Comparison of ENCODE assay signal across 7 mouse cellular contexts in genomic region chr1:86509410-86509809, GRCm38 (mm10). TPM values are rescaled to one million over a fixed set of nuclear protein-coding genes. Genes with fewer than 3 reads are reported as not detected.
A peak's percentile ranks its signal among the peaks of the same experiment; 100 is the strongest.
DNase-seq lines count a peak whose midpoint lies in the region; ATAC-seq lines count a peak whose summit lies in the region.

No protein-coding gene starts in this region.

- no peak overlapping the region for H3K4me2 ChIP-seq in hindbrain, embryonic 12.5 days (replicated peaks)

- no peaks in the 10 kb centered on the region for H3K9me3 ChIP-seq in hindbrain, embryonic 12.5 days (replicated peaks)

- peak; percentile 68 for ATAC-seq in hindbrain, embryonic 12.5 days (ENCODE audit: low FRiP score)

- no peak overlapping the region for H3K9ac ChIP-seq in hindbrain, embryonic 12.5 days

- H3K4me1 ChIP-seq in brown adipose tissue, adult 24 weeks (ENCODE audit: control insufficient read depth, insufficient read depth, insufficient read length, low read length): peaks cover 9% of the 10 kb centered on the region
- peaks cover 45% of the 10 kb centered on the region for H3K4me1 ChIP-seq in hindbrain, embryonic 12.5 days

- DNase-seq in Muller cell, postnatal 12 days (ENCODE audit: inconsistent ontology term): peak; percentile 75
- DNase-seq in forelimb bud, embryonic 11.5 days (ENCODE audit: low read depth, low spot score): peak; percentile 92
- peak; percentile 62 to 83 for DNase-seq in layer of hippocampus, postnatal 25 days (ENCODE audit: extremely low spot score in 1 of 2, low spot score in 1 of 2)
- peak; percentile 91 for DNase-seq in lung, postnatal 25 days (ENCODE audit: low spot score)
- peak; percentile 75 for DNase-seq in right cerebral cortex, postnatal 25 days

- H3K27me3 ChIP-seq in hindbrain, embryonic 12.5 days: no peaks in the 10 kb centered on the region

- H3K27ac ChIP-seq in brown adipose tissue, adult 24 weeks (replicated peaks; ENCODE audit: low read depth, low read length): no peak overlapping the region
- H3K27ac ChIP-seq in hindbrain, embryonic 12.5 days: peak overlapping the region; percentile 64

- peak overlapping the region; percentile 21; the same call in 1 of the 2 replicates for H3K4me3 ChIP-seq in brown adipose tissue, adult 24 weeks (ENCODE audit: insufficient read depth, low read depth, low read length)
- no peak overlapping the region for H3K4me3 ChIP-seq in hindbrain, embryonic 12.5 days

- 3% methylated on average over 7 of the region's 7 CpGs for WGBS in hindbrain, embryonic 12.5 days

- H3K36me3 ChIP-seq in hindbrain, embryonic 12.5 days: no peaks in the 10 kb centered on the region

RNA-seq across cellular contexts. Expression of gene Ptma, which starts 17.1 kb away (rescaled TPM):
- polyA plus RNA-seq in brown adipose tissue, adult 24 weeks (2012; ENCODE audit: insufficient read depth, insufficient read length, missing spikeins): 280 and 322 TPM in 2 replicates
- polyA plus RNA-seq in hindbrain, embryonic 12.5 days (2016; fragmentation: Nextera tagmentation; extraction: Ambion mirVana): 2,735 and 2,863 TPM in 2 replicates
- 100 to 1,000 TPM; 508 to 527 TPM for total RNA-seq in layer of hippocampus, postnatal 25 days (2021)
